Mouse (Mus musculus): ENCODE data around the gene Ube2o.

GRCm38 (mm10) chr11:116612554-116612953 lies 31.3 kb upstream of the Ube2o start:
- TF ChIP-seq CTCF (IDR thresholded peaks at IDR 0.05; ENCODE audit: low read depth, low read length) (no peak), GATA1 (IDR thresholded peaks at IDR 0.05; ENCODE audit: borderline replicate concordance, low read length) (no peak)

All from G1E (cell line).